Mouse (Mus musculus) cerebellum, adult 2 months (tissue): ENCODE measurements around the gene Sae1.

ENCODE experiments used
- CTCF ChIP-seq: fragments of 200-500 bp; IDR thresholded peaks from 2 replicates; pipeline ENCODE4 v1.5.1; 2011; ENCODE audit warnings: low read depth, mild to moderate bottlenecking, control low read depth, low read length, moderate library complexity, borderline replicate concordance; ENCODE audit not compliant: insufficient read depth
- POLR2A ChIP-seq: fragments of 200-500 bp; IDR thresholded peaks from 2 replicates; pipeline ENCODE4 v1.6.1; 2011; ENCODE audit warnings: low read length, control low read depth, borderline replicate concordance; ENCODE audit not compliant: insufficient read depth

- TF ChIP-seq CTCF = no peak
- TF ChIP-seq POLR2A = no peak
Observed at GRCm38 (mm10) chr7:16296146-16296545, 91.5 kb downstream of the Sae1 start.
